Mouse (Mus musculus) lung, adult 2 months (tissue): Measurements from ENCODE around the gene Glipr2. TPM values are rescaled to one million over a fixed set of nuclear protein-coding genes. Genes with fewer than 3 reads are reported as not detected.

ENCODE experiments used
- DNase-seq: peaks from one replicate; pipeline ENCODE4 v3.0.0; 2022
- H3K4me1 ChIP-seq: fragments of 200-500 bp; 2 replicates; pipeline ENCODE4 v1.6.1; 2011; ENCODE audit warnings: low read length; ENCODE audit not compliant: control insufficient read depth, insufficient read depth
- H3K4me3 ChIP-seq: fragments of 200-500 bp; replicated peaks from 2 replicates; pipeline ENCODE3; 2011; ENCODE audit warnings: low read depth, mild to moderate bottlenecking, control low read depth, low read length; ENCODE audit errors: extremely low read depth
- CTCF ChIP-seq: fragments of 200-500 bp; IDR thresholded peaks from 2 replicates; pipeline ENCODE4 v1.5.1; 2011; ENCODE audit warnings: mild to moderate bottlenecking, low read length, control low read depth; ENCODE audit not compliant: insufficient read depth
- POLR2A ChIP-seq: fragments of 200-500 bp; IDR thresholded peaks from 2 replicates; pipeline ENCODE4 v1.6.1; 2011; ENCODE audit warnings: low read depth, mild to moderate bottlenecking, control low read depth, low read length, borderline replicate concordance; ENCODE audit errors: extremely low read depth
- WGBS: fragments of 180-500 bp; shearing (Covaris S2); methylation state at CpG from one replicate; pipeline ENCODE4 v1.1.7; 2018; 5-methylcytosine and 5-hydroxymethylcytosine counted together
- polyA plus RNA-seq: library from polyadenylated mRNA; depleted of rRNA; stranded (reverse); fragments of >200 nt; gene quantifications from 2 replicates; pipeline ENCODE4 v1.2.3, GENCODE M21; 2012; rRNA removed

The Glipr2 gene
- polyA plus RNA-seq, 1 experiment = 18.1 TPM

- WGBS = under 1% methylated on average over 77 of the region's 77 CpGs
- TF ChIP-seq POLR2A (peak; percentile 84; the same call in 1 of the 2 replicates), CTCF (no peak)
- Histone ChIP-seq H3K4me3 (peak overlapping the region; percentile 73), H3K4me1 (peaks cover 7% of the 10 kb centered on the region)
- peak; percentile 86 for DNase-seq
Measured at GRCm38 (mm10) chr4:44012376-44013367, 55.5 kb downstream of the Glipr2 start.

GRCm38 (mm10) chr4:44013391-44014070 is 56.3 kb downstream of the Glipr2 start:
- TF ChIP-seq POLR2A = no peak
- TF ChIP-seq CTCF = no peak
- Histone ChIP-seq H3K4me1 (peaks cover 7% of the 10 kb centered on the region), H3K4me3 (peak overlapping the region; percentile 73)
- no peak for DNase-seq
- 15% methylated on average over 11 of the region's 11 CpGs for WGBS

GRCm38 (mm10) chr4:44016071-44016470 is 58.9 kb downstream of the Glipr2 start:
- DNase-seq = no peak
- H3K4me1 ChIP-seq = peaks cover 7% of the 10 kb centered on the region
- TF ChIP-seq CTCF (no peak), POLR2A (no peak)
- H3K4me3 ChIP-seq = no peak overlapping the region
- WGBS = 90% methylated on average over 4 of the region's 4 CpGs

DNA sequence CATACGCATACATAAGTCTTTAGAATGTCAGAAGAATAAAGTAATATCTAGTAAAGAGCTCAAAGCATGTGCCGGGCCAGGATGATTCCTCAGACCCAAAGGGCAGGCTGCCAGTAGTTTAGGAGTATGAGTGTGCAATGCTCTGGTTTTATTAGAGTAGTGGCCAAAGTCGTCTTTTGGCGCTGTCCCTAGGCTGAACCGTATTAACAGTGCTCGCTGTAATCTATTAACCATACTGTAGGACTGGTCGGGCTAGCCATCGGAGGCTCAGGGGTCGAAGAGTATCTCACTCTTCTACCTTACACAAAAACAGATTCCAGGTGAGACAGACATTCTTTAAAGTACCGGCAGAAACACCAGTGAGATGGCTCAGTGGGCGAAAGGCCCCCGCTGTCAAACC is 59.6 kb downstream of the Glipr2 start:
- H3K4me1 ChIP-seq = peaks cover 7% of the 10 kb centered on the region
- 86% methylated on average over 12 of the region's 12 CpGs for WGBS
- no peak for DNase-seq
- H3K4me3 ChIP-seq = no peak overlapping the region
- TF ChIP-seq POLR2A (no peak), CTCF (no peak)

GRCm38 (mm10) chr4:44022323-44022722 is 65.1 kb downstream of the Glipr2 start:
- H3K4me1 ChIP-seq = no peaks in the 10 kb centered on the region
- TF ChIP-seq CTCF (no peak), POLR2A (no peak)
- no peak overlapping the region for H3K4me3 ChIP-seq
- 62% methylated on average over 4 of the region's 4 CpGs for WGBS
- peak; percentile 1 for DNase-seq

DNA sequence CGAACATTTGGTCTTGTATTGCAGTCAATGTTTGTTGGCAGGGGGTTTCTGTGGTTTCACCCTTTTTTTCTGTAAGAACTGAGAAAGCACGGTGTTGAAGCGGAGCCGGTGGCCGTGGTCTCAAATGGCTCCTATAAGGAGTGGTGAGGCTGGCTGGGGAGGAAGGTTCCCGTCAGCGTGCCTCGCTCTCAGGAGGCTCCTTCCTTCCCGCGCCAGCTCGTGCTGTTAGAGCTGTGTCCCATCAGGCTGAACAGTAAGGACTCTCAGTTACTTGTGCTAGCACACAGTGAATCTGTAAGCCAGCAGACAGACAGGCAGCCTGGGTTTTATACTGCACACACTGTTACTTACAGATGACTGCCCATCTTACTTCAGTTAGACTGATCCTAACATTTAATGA is 65.6 kb downstream of the Glipr2 start:
- 81% methylated on average over 11 of the region's 11 CpGs for WGBS
- peak; percentile 2 for DNase-seq
- no peaks in the 10 kb centered on the region for H3K4me1 ChIP-seq
- TF ChIP-seq POLR2A = no peak
- no peak for TF ChIP-seq CTCF
- no peak overlapping the region for H3K4me3 ChIP-seq

DNA sequence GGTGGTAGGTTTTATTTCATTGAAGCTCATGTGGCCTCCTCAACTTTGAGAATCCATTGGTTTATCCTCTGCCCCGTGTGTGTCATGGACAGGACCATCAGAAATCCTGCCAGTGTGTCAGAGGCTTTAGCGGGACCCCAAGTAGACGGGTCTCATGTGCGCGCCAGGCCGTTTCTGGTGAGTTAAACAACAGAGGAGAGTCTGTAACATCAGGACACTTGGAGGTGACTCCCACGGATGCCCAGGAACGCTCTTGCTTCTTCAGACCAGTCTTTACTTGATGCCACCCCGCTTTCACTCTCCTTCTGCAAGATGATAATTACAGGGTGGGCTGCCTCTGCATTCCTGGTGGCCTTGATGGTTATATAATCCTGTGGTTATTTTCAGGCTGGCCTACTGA is 66.5 kb downstream of the Glipr2 start:
- DNase-seq = no peak
- TF ChIP-seq CTCF (no peak), POLR2A (no peak)
- WGBS = 94% methylated on average over 9 of the region's 9 CpGs
- Histone ChIP-seq H3K4me1 (no peaks in the 10 kb centered on the region), H3K4me3 (no peak overlapping the region)

DNA sequence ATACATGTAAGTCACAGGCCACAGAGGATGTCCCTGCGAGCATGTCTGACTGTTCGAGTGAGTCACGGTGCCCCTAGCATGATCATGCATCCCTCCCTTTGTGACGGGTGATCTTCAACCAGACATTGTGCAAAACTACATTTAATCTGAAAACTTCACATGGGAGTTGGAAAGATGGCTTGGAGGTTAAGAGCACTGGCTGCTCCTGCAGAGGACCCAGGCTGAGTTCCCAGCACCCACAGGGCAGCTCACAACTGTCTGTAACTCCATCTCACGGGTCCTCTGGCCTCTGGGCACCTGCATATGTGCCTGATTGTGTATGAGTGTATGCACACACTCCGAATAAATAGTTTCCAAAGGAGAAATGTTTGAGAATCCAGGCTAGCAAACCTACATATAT is 67.0 kb downstream of the Glipr2 start:
- DNase-seq = no peak
- WGBS = 99% methylated on average over 6 of the region's 6 CpGs
- Histone ChIP-seq H3K4me3 (no peak overlapping the region), H3K4me1 (no peaks in the 10 kb centered on the region)
- TF ChIP-seq CTCF = no peak
- no peak for TF ChIP-seq POLR2A

- no peak for TF ChIP-seq POLR2A
- TF ChIP-seq CTCF = no peak
- H3K4me3 ChIP-seq = no peak overlapping the region
- DNase-seq = no peak
- 89% methylated on average over 6 of the region's 6 CpGs for WGBS
- no peaks in the 10 kb centered on the region for H3K4me1 ChIP-seq
Measured at GRCm38 (mm10) chr4:44025570-44025969, 68.4 kb downstream of the Glipr2 start.

Other genes starting within 250 kb of the Glipr2 start
- 0.37 and 0.67 TPM in 2 replicates for gene Olfr71, start 247.1 kb upstream of the Glipr2 start, polyA plus RNA-seq
- gene Hrct1, start 230.2 kb upstream of the Glipr2 start, polyA plus RNA-seq = 14.4 and 15.1 TPM in 2 replicates
- 5.7 and 9.4 TPM in 2 replicates for gene Spaar, start 227.4 kb upstream of the Glipr2 start, polyA plus RNA-seq
- 0.13 TPM in 1 of 2 replicates, not detected in the other for gene Olfr159, start 186.4 kb upstream of the Glipr2 start, polyA plus RNA-seq
- gene Olfr156, start 133.5 kb upstream of the Glipr2 start, polyA plus RNA-seq = not detected in 2 replicates
- gene Olfr157, start 117.2 kb upstream of the Glipr2 start, polyA plus RNA-seq = not detected in 2 replicates
- gene Olfr155, start 105.8 kb upstream of the Glipr2 start, polyA plus RNA-seq = not detected in 2 replicates
- 39.4 and 43.8 TPM in 2 replicates for gene Reck, start 81.9 kb upstream of the Glipr2 start, polyA plus RNA-seq
- gene Ccin, start 26.1 kb downstream of the Glipr2 start, polyA plus RNA-seq = 0.07 and 0.14 TPM in 2 replicates
- gene Clta, start 47.1 kb downstream of the Glipr2 start, polyA plus RNA-seq = 165 and 187 TPM in 2 replicates
- 23.9 and 31.4 TPM in 2 replicates for gene Gne, start 126.8 kb downstream of the Glipr2 start, polyA plus RNA-seq